Mouse (Mus musculus) cerebellum, adult 2 months (tissue): Measurements from ENCODE around the gene Trim8.

ENCODE experiments used
- CTCF ChIP-seq: fragments of 200-500 bp; IDR thresholded peaks from 2 replicates; pipeline ENCODE4 v1.5.1; 2011; ENCODE audit warnings: low read depth, mild to moderate bottlenecking, control low read depth, low read length, moderate library complexity, borderline replicate concordance; ENCODE audit not compliant: insufficient read depth
- POLR2A ChIP-seq: fragments of 200-500 bp; IDR thresholded peaks from 2 replicates; pipeline ENCODE4 v1.6.1; 2011; ENCODE audit warnings: low read length, control low read depth, borderline replicate concordance; ENCODE audit not compliant: insufficient read depth

DNA sequence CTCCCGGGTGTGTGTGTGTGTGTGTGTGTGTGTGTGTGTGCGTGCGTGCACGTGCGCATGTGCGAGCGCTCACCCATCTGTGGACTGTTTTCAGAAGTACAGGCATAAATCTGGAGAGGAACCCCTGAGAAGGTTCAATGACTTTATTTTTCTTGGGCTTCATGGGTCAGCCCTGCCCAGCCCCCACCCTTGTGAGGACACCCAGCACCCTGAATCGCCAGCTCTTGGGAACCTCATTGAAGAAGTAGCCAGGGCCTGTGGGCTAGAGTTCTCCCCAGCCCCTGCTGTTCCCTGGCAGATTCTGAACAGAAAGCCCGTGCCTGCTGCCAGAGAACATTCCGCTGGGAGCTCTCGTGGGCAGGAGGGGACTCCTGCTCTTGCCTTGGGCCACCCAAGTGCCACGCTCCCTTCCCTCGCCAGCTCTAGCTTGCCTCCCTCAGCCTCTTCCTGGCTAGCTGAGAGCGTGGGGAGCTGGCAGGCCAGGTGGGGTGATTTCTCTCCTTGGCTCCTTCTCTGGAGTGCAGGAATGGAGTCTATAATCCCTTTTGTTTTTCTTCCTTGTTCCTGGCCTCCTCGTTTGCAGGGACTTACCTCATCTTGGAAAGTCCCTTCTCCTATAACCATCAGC is 17.7 kb upstream of the Trim8 start:
- TF ChIP-seq CTCF (no peak), POLR2A (no peak)
